Mouse (Mus musculus) layer of hippocampus, postnatal 10 days (tissue): ENCODE measurements around the gene Gm10488. TPM values are rescaled to one million over a fixed set of nuclear protein-coding genes. Genes with fewer than 3 reads are reported as not detected.
"Not testable (repeated sequence)": the region's sequence is repeated elsewhere in the genome, so short reads cannot be mapped to it uniquely, and the experiment has no call there.

Source experiments
- DNase-seq, 2 experiments: peaks; one replicate each; pipeline ENCODE4 v3.0.0; 2021; ENCODE audit warnings: low spot score in 2 of 2
- long read RNA-seq: library from polyadenylated mRNA; stranded (forward); transcript quantifications from one replicate; pipeline ENCODE4 v2.0.0, GENCODE M21; 2023
- microRNA-seq, 2 experiments: library from miRNA; unstranded; fragments of <30 nt; microRNA quantifications; one replicate each; pipeline ENCODE4 v1.2.0; 2021
- total RNA-seq, 2 experiments: library from RNA; stranded (reverse); gene quantifications; 2 replicates each; pipeline ENCODE4 v1.2.3; 2021

Gm10488 gene
- not detected for total RNA-seq
- long read RNA-seq, result 0 reads

DNA sequence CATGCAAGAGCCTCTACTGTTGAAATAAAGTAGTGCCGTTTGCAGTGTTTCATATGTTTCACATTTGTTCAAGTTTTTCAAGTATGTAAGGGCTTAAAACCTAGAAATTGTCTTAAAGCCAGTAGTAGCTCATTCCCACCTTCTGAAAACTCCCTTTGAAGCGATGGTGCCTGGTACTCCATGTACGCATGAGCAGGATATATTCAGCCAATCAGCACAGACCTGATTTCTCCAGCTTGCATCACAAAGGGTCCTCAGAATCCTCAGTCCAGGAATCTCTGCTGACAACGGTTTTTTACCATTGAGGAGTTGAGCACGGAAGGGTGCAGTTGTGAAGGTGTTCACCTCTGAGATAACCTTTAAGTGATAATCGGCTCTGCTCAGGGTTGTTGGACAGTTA lies at the start of gene Gm10488:
Gene Gm10488, plus strand, starts transcription at position 301 of the 400 bp plus-strand sequence.
- DNase-seq, result not testable (repeated sequence)

Small RNA genes lying within 50 kb of the gene (microRNA-seq; reads per million reads assigned to microRNA genes)
- 0 reads per million in 2 experiments for gene Gm44298
